Mouse (Mus musculus) NIH3T3 (cell line): ENCODE data around the gene Ctsw.
"Not testable (repeated sequence)": the region's sequence is repeated elsewhere in the genome, so short reads cannot be mapped to it uniquely, and the experiment has no call there.

ENCODE experiments used
- DNase-seq: peaks from one replicate; pipeline ENCODE4 v3.0.0-alpha.2; 2012; ENCODE audit warnings: low read depth

The Ctsw gene

GRCm38 (mm10) chr19:5468374-5468773 lies at the start of gene Ctsw:
TSS of gene Ctsw (minus strand) at chr19:5468507.
- no peak for DNase-seq

- DNase-seq, result peak; percentile 51
Observed at GRCm38 (mm10) chr19:5516906-5517505, 48.7 kb upstream of the Ctsw start.

- no peak for DNase-seq
Observed at GRCm38 (mm10) chr19:5515840-5516777, 47.8 kb upstream of the Ctsw start.

DNA sequence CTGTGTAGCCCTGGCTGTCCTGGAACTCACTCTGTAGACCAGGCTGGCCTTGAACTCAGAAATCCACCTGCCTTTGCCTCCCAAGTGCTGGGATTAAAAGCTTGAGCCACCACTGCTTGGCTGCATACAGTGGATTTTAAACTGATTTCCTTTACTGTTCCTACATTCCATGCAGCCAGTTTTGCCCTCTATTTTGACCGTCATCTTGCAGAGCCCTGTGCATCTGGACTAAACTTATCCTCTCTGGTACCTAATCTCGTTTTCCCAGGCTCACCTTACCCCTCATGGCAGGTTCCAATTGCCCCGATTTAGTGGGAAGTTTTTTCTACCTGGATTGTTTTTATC lies 44.7 kb upstream of the Ctsw start:
- no peak for DNase-seq

DNA sequence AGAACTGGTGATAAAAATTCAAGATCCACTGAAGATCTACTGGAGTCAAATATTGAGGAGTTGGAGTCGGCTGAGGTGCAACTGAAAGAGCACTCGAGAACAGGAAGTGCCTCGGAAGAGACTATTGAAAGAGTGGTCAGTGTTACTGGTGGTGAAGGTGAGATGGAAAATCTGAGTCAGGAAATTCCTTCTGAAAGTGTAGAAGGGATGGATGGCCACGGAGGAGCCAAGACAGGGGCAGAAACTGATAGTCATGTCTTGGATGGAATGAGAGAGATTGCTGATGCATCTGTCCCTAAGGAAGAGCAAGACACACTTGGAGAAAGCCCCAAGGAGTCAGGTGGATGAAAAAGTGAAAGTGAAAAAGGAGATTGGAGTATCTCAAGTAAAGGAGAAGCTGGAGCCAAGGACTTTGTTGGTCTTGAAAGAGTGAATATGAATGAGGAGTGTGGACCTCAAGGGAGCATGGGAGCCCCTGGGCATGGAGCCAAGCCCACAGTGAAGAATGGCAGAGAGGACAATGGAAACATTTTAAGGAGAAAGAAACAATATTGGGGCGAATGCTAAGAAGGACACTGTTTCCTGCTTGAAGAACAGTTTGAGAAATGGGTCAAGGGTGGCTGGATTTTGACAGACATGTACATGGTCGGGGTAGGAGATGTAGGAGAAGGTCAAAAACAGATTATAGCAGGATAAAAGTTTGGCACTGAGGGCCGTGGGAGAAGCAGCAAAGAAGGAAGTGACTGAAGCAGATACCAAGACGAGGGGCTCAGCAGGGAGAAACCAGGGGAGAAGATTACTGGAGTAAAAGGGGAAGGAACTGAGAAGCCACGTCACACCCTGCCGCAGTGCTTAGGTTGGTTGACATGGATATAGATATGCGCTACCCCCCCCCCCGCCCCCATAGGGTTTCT lies 44.0 kb upstream of the Ctsw start:
- DNase-seq, result no peak

DNA sequence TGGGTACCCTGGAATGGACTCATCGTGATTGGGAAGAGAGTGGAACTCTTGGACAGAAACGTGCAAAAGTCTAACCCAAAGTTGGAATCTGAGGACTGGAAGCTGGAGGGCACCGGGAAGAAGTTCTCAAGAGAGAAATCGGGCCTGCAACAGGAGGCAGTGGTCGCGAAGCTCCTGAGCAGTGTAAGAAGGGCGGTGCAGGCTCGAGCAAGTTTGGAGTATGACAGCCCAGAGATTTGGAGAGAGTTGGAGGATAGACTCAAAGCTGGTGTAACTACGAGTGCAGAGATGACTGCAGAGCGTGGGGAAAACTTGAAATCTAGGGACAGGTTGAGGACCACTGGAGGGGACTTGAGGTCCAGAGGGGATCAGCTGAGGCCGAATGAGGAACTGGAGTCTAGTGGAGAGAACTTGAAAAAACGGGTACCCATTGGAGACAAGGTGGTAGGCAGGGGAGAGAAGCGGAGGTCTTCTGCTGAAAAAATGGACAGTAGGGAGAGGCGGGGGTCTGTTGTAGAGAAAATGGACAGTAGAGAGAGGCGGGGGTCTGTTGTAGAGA lies 42.8 kb upstream of the Ctsw start:
- DNase-seq, result no peak

GRCm38 (mm10) chr19:5510031-5511026 lies 42.0 kb upstream of the Ctsw start, which contains the start of gene Snx32:
TSS of gene Snx32 (minus strand) at chr19:5510538.
- DNase-seq, result peak; percentile 94

GRCm38 (mm10) chr19:5503687-5504086 lies 35.4 kb upstream of the Ctsw start, which contains the start of gene 1700020D05Rik:
TSS of gene 1700020D05Rik (minus strand) at chr19:5503787.
- peak; percentile 43 for DNase-seq

DNA sequence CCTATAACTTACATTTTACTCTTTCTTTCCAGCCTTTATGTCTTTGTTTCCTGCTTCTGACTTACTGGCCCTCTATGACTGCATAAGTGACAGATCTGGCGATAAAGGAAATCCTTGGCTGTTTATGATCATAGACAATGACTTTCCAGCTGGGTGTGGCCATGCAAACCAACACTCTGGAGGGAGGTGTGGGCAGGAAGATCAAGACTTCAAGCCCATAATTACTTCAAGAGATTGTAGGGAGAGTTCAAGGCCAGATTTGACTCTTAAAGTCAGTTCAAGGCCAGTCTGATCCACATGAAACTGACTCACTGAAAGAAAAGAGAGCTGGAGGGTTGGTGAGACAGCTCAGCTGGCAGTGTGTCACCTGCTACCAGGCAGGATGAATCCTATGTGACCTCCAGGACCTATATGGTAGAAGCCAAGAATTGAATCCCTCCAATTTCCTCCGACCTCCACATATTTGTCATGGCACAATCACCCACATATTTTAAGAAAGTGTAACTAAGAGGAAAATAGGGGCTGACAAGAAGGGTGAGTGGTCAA lies 32.1 kb upstream of the Ctsw start:
- no peak for DNase-seq

DNA sequence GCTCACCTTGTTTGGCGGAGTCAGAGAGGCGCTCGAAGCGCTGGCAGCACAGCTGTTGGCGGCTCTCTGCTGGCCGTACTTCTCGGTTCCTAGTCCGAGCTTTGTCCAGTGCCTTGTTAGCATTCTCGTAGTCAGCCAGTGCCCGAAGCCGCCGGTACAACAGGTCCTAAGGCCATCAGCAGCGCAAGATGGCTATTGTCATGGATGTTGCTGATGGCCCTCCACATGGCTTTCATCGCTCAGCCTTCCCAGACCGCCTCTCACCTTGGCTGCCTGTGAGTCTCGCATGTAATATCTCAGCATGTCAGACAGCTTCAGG lies 27.7 kb upstream of the Ctsw start:
- no peak for DNase-seq

GRCm38 (mm10) chr19:5495353-5496051 lies 27.2 kb upstream of the Ctsw start:
- DNase-seq, result no peak

- DNase-seq, result no peak
Observed at GRCm38 (mm10) chr19:5494314-5494713, 26.0 kb upstream of the Ctsw start.

DNA sequence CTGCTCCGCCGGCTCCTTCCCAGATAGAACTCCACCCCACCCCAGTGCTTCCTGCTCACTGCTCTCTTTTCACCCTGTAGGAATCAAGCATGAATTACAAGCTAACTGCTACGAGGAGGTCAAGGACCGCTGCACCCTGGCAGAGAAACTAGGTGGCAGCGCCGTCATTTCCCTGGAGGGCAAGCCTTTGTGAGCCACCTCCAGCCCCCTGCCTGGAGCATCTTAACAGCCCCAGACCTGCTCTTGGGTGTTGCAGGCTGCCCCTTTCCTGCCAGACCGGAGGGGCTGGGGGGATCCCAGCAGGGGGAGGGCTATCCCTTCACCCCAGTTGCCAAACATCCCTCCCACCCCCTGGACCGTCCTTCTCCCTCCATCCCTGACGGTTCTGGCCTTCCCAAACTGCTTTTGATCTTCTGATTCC lies 25.0 kb upstream of the Ctsw start:
- not testable (repeated sequence) for DNase-seq

DNA sequence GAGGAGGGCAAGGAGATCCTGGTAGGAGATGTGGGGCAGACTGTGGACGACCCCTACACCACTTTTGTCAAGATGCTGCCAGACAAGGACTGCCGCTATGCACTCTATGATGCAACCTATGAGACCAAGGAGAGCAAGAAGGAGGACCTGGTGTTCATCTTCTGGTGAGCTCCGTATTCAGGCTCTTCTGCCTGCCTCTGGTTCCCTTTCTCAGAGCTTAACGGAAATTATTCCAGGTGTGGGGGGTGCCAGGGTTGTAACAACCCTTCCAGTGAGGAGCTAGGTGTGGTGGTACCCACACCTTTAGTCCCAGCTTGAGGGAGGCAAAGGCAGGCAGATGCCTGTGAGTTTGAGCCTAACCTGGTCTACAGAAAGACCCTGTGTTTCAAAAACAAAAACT lies 24.3 kb upstream of the Ctsw start:
- no peak for DNase-seq

DNA sequence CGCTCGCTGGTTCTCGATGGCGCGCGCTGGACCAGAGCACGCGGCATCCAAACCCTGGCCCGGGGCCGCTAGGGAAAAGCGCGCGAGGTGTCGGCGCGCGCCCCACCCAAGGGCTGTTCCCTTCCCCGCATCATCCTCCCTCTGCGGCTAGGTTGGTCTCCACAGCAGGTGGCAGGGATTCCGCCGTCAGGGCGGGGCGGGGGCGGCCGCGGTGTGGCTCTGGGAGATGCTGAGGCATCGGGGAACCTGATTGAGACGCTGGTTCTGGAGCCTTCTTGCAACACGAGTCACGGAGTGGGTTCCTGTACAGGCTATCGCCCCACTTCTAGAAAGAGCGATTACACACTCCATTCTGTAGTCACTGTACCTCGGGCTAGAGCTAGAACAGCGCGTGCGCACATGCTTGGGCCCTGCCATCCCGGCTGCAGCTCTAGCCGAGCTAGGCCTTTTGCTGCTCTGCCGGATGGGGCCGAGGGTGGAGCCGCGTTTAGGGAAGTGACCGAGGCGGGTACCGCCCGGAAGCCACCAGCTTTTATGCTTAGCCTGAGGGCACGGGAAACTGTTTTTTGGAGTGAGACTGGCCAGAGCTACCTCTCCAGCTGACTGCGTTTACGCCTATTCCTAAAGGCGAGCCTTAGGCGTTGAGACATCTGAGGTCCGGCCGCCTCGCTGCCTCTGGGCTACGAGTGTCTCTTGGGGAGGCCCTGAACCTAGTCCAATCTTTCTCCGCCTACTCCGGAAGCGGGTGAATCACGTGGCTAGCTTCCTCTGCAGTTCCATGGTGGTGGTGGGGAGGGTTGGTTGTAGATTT lies 22.8 kb upstream of the Ctsw start:
- DNase-seq, result peak; percentile 94

DNA sequence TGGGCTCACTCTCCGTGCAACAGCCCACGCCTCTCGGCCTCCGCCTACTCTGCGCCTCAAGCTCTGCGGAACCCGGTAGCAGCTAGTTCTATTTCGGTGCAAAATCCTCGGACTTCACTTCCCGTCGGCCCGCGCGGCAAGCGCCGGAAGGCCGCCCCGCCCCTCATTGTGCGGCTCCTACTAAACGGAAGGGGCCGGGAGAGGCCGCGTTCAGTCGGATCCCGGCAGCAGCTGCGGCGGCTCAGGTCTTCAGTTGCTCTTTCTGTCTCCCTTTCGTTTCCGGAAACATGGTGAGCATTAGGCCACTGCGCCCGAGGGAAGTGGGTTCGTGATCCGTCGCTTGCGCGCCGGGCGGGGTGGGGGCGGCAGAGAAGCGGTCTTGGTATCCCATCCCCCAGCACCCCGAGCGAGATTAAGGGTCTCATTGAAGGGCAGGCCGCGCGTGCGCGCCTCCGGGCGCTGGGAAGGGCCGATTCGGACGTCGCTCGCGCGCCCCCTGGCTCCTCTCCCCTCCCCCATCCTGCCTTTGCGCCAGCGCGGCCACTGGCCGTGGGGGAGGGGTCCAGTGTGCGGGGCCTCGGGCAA lies 22.1 kb upstream of the Ctsw start, which contains the start of gene Cfl1:
Gene Cfl1, plus strand, starts transcription at position 143 of the 585 bp plus-strand sequence.
- peak; percentile 99 for DNase-seq

DNA sequence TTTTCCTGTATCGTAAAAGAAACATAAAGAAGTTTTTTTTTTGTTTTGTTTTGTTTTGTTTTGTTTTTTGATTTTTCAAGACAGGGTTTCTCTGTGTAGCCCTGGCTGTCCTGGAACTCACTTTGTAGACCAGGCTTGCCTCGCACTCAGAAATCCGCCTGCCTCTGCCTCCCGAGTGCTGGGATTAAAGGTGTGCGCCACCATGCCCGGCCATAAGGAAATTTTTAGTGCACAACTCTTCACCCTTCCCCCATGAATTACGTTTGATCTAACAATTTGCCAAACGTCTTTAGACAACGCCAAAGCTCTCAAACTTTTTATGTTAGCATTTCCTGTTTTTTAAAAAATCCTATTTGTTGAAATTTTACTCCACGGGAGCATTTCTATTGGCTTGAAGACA lies 21.4 kb upstream of the Ctsw start:
- DNase-seq, result not testable (repeated sequence)

DNA sequence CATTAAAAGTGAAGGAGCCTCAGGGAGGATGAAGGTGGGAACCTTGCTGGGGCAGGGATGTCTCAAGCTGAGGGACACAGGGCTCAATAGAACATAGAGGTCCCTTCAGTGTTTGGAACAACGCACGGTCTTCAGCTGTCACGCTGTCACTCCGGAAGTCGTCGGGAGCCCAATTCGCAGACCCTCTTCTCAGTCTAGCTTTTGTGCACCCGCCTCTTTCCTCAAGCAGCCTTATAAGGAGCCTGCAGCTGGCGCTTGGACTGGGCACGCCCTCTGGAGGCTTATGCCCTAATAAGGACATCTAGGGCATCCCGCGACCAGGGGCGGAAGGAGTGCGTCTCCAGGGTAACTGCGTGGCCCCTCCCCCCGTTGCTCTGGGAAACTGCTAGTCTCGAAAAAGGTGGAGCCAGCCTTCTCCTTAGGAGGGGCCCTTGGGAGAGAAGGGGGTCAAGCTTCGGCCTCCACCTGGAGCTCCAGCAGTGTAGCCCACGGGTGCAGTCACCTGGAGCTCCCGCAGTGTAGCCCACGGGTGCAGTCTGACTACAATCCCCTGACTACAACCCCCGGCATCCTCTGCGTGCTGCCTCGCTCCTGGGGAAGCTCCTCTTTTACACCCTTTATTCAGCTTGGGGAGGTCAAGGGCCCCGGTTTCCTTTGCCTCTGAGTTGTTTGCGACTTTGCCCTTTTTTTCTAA lies 20.7 kb upstream of the Ctsw start:
- DNase-seq, result peak; percentile 100
